Mouse (Mus musculus): ENCODE data around the gene Setd1a. TPM values are rescaled to one million over a fixed set of nuclear protein-coding genes. Genes with fewer than 3 reads are reported as not detected.

Gene Setd1a
- total RNA-seq, 2 experiments from 2014 or later: 44.5 to 49.4 TPM

DNA sequence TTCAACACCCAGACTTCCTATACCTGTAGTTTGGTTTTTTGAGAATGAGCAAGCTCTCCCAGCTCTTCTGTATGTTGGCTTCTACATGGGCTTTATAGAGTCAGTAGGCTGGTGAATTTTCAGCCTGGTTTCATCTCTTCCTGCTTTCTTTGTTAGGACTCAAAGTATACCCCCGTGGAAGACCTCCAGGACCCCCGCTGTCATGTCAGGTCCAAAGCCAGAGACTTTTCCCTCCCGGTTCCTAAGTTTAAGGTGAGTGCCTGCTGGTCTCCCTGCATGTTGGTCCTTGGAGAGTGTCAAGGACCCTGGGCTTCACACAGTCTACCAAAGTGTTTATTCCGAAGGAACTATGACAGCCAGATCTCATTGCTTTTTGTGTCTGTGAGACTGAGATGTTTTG lies 1.9 kb downstream of the Setd1a start:
- H3K27ac ChIP-seq: peak overlapping the region; percentile 100; the same call in 1 of the 2 replicates
- DNase-seq (ENCODE audit: low spot score in 2 of 2): no peak
- peak overlapping the region; percentile 95 for H3K4me3 ChIP-seq
- TF ChIP-seq CTCF (conservative IDR thresholded peaks at IDR 0.05): no peak

- Histone ChIP-seq H3K27ac (no peak within 1 kb of the TSS), H3K4me3 (no peak within 1 kb of the TSS)
- no peak for DNase-seq (ENCODE audit: low spot score in 2 of 2)
- no peak for TF ChIP-seq CTCF (conservative IDR thresholded peaks at IDR 0.05)
These were observed 8.8 kb downstream of the Setd1a start, which contains the start of gene Gm49388 for GRCm38 (mm10) chr7:127785308-127785707. TSS of gene Gm49388 (plus strand) at chr7:127785608.

GRCm38 (mm10) chr7:127797076-127797845 lies 20.8 kb downstream of the Setd1a start:
- Histone ChIP-seq H3K4me3 (no peak overlapping the region), H3K27ac (no peak overlapping the region)
- no peak for TF ChIP-seq CTCF (conservative IDR thresholded peaks at IDR 0.05)
- DNase-seq (ENCODE audit: low spot score in 2 of 2): no peak

DNA sequence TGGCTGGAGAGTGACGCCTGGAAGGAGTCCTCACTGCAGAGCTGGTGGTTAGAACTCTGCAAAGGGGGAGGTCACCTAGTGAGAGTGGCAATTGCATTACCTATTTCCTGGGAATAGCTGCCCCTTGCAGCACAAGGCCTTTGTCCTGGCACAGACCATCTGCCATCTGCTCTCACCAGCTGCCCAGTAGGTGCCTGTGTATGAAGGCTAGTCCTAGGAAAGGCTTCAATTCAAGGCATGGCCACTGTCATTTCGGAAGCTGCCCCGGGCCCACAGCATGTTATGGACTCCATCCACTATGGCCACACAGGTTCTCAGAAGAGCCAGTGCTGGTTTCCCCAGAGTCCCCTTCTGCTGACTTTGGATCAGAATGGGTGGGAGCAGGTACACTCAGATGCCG lies 22.1 kb downstream of the Setd1a start:
- H3K4me3 ChIP-seq: no peak overlapping the region
- DNase-seq (ENCODE audit: low spot score in 2 of 2): no peak
- no peak overlapping the region for H3K27ac ChIP-seq
- no peak for TF ChIP-seq CTCF (conservative IDR thresholded peaks at IDR 0.05)

DNA sequence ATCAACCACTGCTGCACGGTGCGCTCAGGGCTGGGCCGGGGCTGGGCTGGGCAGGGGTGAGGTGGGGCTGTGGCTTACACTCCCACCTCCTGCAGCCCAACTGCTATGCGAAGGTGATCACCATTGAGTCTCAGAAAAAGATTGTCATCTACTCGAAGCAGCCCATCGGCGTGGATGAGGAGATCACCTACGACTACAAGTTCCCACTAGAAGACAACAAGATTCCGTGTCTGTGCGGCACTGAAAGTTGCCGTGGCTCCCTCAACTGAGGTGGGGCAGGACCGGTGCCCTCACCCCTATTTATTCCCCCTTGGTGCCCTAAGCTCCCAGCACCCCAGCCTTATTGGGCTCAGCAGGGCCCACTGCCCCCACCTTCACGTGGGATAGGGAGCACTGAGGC lies 22.7 kb downstream of the Setd1a start:
- no peak for DNase-seq (ENCODE audit: low spot score in 2 of 2)
- no peak overlapping the region for H3K4me3 ChIP-seq
- H3K27ac ChIP-seq: no peak overlapping the region; the same call in 1 of the 2 replicates
- TF ChIP-seq CTCF (conservative IDR thresholded peaks at IDR 0.05): no peak

- no peak for DNase-seq (ENCODE audit: low spot score in 2 of 2)
- H3K4me3 ChIP-seq: no peak overlapping the region
- TF ChIP-seq CTCF (conservative IDR thresholded peaks at IDR 0.05): no peak
- H3K27ac ChIP-seq: peak overlapping the region; percentile 80
These were observed 23.3 kb downstream of the Setd1a start for GRCm38 (mm10) chr7:127799738-127800137.

GRCm38 (mm10) chr7:127800435-127801009 lies 24.1 kb downstream of the Setd1a start, which contains the start of gene Hsd3b7:
TSS of gene Hsd3b7 (plus strand) at chr7:127800604.
- TF ChIP-seq CTCF (conservative IDR thresholded peaks at IDR 0.05): peak; percentile 99
- DNase-seq (ENCODE audit: low spot score in 2 of 2): peak; percentile 88 to 93
- peak within 1 kb of the TSS; percentile 80 for H3K27ac ChIP-seq
- H3K4me3 ChIP-seq: peak within 1 kb of the TSS; percentile 50

DNA sequence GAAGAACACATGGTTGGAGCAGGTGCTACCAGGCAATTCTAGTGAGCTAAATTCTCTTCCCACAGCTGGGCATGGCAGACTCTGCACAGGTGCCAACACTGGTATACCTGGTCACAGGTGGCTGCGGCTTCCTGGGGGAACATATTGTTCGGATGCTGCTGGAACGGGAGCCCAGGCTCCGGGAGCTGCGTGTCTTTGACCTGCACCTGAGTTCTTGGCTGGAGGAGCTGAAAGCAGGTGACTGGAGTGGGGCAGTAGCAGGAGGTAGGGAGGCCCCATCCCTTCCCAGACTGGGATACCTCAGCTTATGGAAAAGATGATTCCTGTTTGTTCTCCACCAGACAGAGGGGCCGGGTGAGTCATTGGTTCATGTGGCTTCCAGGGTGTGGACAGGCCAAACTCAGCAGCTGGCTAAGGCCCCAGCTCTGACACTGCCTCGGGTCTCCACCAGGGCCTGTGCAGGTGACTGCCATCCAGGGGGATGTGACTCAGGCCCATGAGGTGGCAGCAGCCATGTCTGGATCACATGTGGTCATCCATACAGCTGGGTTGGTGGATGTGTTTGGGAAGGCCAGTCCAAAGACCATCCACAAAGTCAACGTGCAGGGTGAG lies 24.6 kb downstream of the Setd1a start:
- peak overlapping the region; percentile 80 for H3K27ac ChIP-seq
- peak overlapping the region; percentile 50 for H3K4me3 ChIP-seq
- no peak for TF ChIP-seq CTCF (conservative IDR thresholded peaks at IDR 0.05)
- no peak for DNase-seq (ENCODE audit: low spot score in 2 of 2)

DNA sequence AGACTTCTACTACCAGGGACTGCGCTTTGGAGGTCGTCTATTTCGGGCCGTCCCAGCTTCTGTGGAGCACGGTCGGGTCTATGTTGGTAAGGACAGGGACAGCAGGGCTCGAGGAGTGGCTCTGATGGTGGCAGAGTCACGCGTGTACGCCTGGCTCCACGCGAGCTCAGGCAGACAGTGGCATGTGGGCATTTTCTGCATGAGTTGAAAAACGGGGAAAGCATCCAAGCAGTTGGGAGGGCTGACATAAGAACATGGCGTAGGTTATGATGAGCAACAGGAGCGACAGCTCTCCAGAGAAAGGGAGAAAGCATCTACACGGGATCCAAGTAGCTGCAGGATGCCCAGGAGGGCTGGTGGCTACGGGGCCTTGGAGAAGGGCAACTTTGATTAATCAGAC lies 25.8 kb downstream of the Setd1a start:
- H3K4me3 ChIP-seq: no peak overlapping the region
- peak in 1 of 2 experiments; percentile 59 for DNase-seq (ENCODE audit: low spot score in 2 of 2)
- H3K27ac ChIP-seq: peak overlapping the region; percentile 85
- TF ChIP-seq CTCF (conservative IDR thresholded peaks at IDR 0.05): no peak

DNA sequence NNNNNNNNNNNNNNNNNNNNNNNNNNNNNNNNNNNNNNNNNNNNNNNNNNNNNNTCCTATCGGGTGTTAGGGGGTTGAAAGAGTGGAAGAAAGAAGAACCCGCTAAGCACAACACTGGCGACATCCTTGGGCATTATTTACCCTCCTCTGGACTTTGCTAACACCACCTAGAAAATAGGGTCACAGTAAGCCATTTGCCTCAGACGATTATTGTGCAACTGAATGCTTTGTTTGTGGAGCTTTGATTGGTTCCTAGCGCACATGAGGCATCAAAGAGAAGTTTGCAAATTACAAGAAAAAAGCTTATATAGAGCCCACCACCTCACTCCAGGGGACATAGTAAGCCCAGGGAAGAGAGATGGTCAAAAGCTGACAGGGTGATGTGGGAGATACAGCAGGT lies 32.4 kb downstream of the Setd1a start:
- no peak overlapping the region for H3K27ac ChIP-seq
- H3K4me3 ChIP-seq: no peak overlapping the region
- no peak for TF ChIP-seq CTCF (conservative IDR thresholded peaks at IDR 0.05)
- DNase-seq (ENCODE audit: low spot score in 2 of 2): no peak

DNA sequence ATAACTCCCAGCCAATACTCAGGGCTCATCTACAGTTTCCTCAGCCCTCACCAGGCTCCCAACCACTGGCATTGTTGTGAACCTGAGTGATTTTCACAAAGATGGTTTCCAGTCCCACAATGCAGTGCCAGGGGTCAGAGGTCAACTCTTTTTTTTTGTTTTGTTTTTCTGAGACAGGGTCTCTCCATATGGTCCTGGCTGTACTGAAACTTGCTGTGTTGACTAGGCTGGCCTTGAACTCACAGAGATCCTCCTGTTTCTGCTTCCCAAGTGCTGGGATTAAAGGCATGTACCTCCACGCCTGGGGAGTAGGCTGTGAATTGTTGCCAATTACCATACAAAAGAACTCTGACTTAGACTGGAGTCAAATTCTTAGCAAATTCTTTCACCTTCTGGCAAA lies 33.4 kb downstream of the Setd1a start:
- no peak for DNase-seq (ENCODE audit: low spot score in 2 of 2)
- TF ChIP-seq CTCF (conservative IDR thresholded peaks at IDR 0.05): no peak
- H3K4me3 ChIP-seq: no peak overlapping the region
- no peak overlapping the region for H3K27ac ChIP-seq

- no peak overlapping the region for H3K4me3 ChIP-seq
- no peak overlapping the region for H3K27ac ChIP-seq
- DNase-seq (ENCODE audit: low spot score in 2 of 2): no peak
- no peak for TF ChIP-seq CTCF (conservative IDR thresholded peaks at IDR 0.05)
These were observed 34.2 kb downstream of the Setd1a start for GRCm38 (mm10) chr7:127810650-127811049.

DNA sequence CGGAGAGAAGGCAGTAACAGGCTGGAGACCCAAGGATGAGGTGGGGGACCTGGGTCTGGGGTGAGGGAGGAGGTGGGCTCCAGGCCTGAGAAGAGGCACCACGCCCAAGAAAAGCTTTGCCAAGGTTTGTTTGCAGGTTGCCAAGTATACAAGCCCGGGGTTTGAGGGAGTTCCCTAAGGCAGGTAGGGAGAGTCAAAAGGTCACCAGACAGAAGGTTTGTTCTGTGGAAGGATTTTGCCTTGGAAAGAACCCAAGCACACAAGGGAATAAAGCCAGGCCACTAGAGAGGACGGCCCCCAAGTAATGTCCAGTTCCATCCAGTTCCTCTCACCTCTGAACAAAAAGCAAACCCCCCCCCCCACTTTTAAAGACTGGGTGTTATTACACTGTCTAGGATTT lies 34.8 kb downstream of the Setd1a start:
- no peak for TF ChIP-seq CTCF (conservative IDR thresholded peaks at IDR 0.05)
- Histone ChIP-seq H3K27ac (no peak overlapping the region), H3K4me3 (no peak overlapping the region)
- DNase-seq (ENCODE audit: low spot score in 2 of 2): no peak

Data from layer of hippocampus, adult 2 months (tissue).